In the genomic region with DNA sequence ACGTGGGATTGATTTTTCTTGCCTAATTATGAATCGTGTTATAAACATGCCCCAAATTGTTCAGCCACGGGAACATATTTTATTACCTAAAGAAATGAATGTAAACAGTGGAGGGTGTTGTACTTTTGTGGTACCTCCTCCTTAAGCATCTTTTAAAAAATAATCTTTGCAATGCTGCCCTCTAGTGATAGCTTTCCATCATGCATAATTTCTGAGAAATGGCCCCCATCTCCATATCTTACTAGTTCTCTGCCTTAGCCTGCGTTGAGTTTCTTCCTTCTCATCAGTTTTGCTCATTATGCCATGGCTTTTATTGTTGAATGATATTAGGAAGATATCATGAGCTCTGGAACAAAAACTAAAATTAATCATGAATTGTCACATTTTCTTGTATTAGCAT, we compare ENCODE assay signal across 9 mouse cellular contexts. TPM values are rescaled to one million over a fixed set of nuclear protein-coding genes. Genes with fewer than 3 reads are reported as not detected.
A peak's percentile ranks its signal among the peaks of the same experiment; 100 is the strongest.
DNase-seq lines count a peak whose midpoint lies in the region; ATAC-seq lines count a peak whose summit lies in the region.
"Had no signal": no experiment of that assay in that cellular context is flagged by ENCODE, and none has a peak within 500 bp of the region (broad histone marks: within the 10 kb centered on the region; RNA-seq: fewer than 3 reads in every experiment).

No protein-coding gene starts in this region.

- 22% methylated on average over 4 of the region's 4 CpGs for WGBS in limb, embryonic 11.5 days
- WGBS in limb, embryonic 10.5 days, result 28% methylated on average over 4 of the region's 4 CpGs
- 27% methylated on average over 4 of the region's 4 CpGs for WGBS in neural tube, embryonic 14.5 days

- DNase-seq in limb, embryonic 11.5 days (ENCODE audit: low spot score), result no peak
- DNase-seq in limb, embryonic 10.5 days (ENCODE audit: low spot score), result no peak
- peak; percentile 57 for DNase-seq in adipocyte (ENCODE audit: low spot score)
- peak; percentile 16 for DNase-seq in fibroblast of lung, adult 2 months (ENCODE audit: low read depth)
- peak; percentile 6 to 15 for DNase-seq in layer of hippocampus, postnatal 10 days (ENCODE audit: low spot score in 2 of 2)
- no peak for DNase-seq in adrenal gland, postnatal 10 days
- DNase-seq in urinary bladder, postnatal 10 days (ENCODE audit: low spot score), result no peak

- 0 out of 2 replicates have a peak, but pooled peaks have one; percentile 47 for ATAC-seq in limb, embryonic 11.5 days (ENCODE audit: insufficient number of reproducible peaks, low FRiP score, low TSS enrichment, low read depth)
- ATAC-seq in neural tube, embryonic 14.5 days (ENCODE audit: low read depth), result peak; percentile 73

- no peak overlapping the region for H3K27ac ChIP-seq in limb, embryonic 11.5 days (replicated peaks; ENCODE audit: low read depth, low read length)
- H3K27ac ChIP-seq in limb, embryonic 10.5 days, result no peak overlapping the region
- H3K27ac ChIP-seq in neural tube, embryonic 14.5 days (ENCODE audit: low read depth, low read length), result no peak overlapping the region
- H3K27ac ChIP-seq: heart, embryonic 13.5 days had no signal

- no peaks in the 10 kb centered on the region for H3K27me3 ChIP-seq in limb, embryonic 11.5 days (ENCODE audit: control insufficient read depth, insufficient read depth, low read length)
- H3K27me3 ChIP-seq in limb, embryonic 10.5 days (ENCODE audit: low read depth, poor library complexity, severe bottlenecking), result no peaks in the 10 kb centered on the region
- no peaks in the 10 kb centered on the region for H3K27me3 ChIP-seq in neural tube, embryonic 14.5 days (ENCODE audit: control insufficient read depth, insufficient read depth, low read length)
- H3K27me3 ChIP-seq: heart, embryonic 13.5 days had no signal

- no peaks in the 10 kb centered on the region for H3K36me3 ChIP-seq in limb, embryonic 11.5 days (ENCODE audit: control insufficient read depth, insufficient read depth, low read length)
- H3K36me3 ChIP-seq in limb, embryonic 10.5 days, result no peaks in the 10 kb centered on the region
- H3K36me3 ChIP-seq in neural tube, embryonic 14.5 days (ENCODE audit: control insufficient read depth, insufficient read depth, low read length), result no peaks in the 10 kb centered on the region
- H3K36me3 ChIP-seq: heart, embryonic 13.5 days had no signal

- no peak overlapping the region for H3K9ac ChIP-seq in limb, embryonic 11.5 days (ENCODE audit: low read length)
- H3K9ac ChIP-seq in neural tube, embryonic 14.5 days (replicated peaks; ENCODE audit: low read depth, low read length), result no peak overlapping the region
- H3K9ac ChIP-seq: heart, embryonic 13.5 days had no signal

- no peak overlapping the region for H3K4me3 ChIP-seq in limb, embryonic 11.5 days (ENCODE audit: low read depth, low read length)
- H3K4me3 ChIP-seq in limb, embryonic 10.5 days, result no peak overlapping the region
- no peak overlapping the region for H3K4me3 ChIP-seq in neural tube, embryonic 14.5 days (ENCODE audit: low read depth, low read length)
- H3K4me3 ChIP-seq: heart, embryonic 13.5 days had no signal

- no peak overlapping the region for H3K4me2 ChIP-seq in limb, embryonic 11.5 days (ENCODE audit: low read depth, severe bottlenecking)
- no peak overlapping the region for H3K4me2 ChIP-seq in neural tube, embryonic 14.5 days (ENCODE audit: low read depth, low read length)
- H3K4me2 ChIP-seq: heart, embryonic 13.5 days had no signal

- H3K4me1 ChIP-seq in limb, embryonic 11.5 days (ENCODE audit: control insufficient read depth, insufficient read depth, low read length), result no peaks in the 10 kb centered on the region
- no peaks in the 10 kb centered on the region for H3K4me1 ChIP-seq in limb, embryonic 10.5 days
- H3K4me1 ChIP-seq in neural tube, embryonic 14.5 days (ENCODE audit: control insufficient read depth, insufficient read depth, low read length), result no peaks in the 10 kb centered on the region
- H3K4me1 ChIP-seq: heart, embryonic 13.5 days had no signal

- no peaks in the 10 kb centered on the region for H3K9me3 ChIP-seq in limb, embryonic 11.5 days (ENCODE audit: control insufficient read depth, low read length)
- no peaks in the 10 kb centered on the region for H3K9me3 ChIP-seq in limb, embryonic 10.5 days (replicated peaks)
- no peaks in the 10 kb centered on the region for H3K9me3 ChIP-seq in neural tube, embryonic 14.5 days (ENCODE audit: control insufficient read depth, low read length)
- H3K9me3 ChIP-seq: heart, embryonic 13.5 days had no signal

RNA-seq across cellular contexts. Expression of a gene that starts 32.2 kb away (rescaled TPM):
- 42.1 and 44.5 TPM in 2 replicates for polyA plus RNA-seq in limb, embryonic 11.5 days (2014; fragmentation: Nextera tagmentation; extraction: Ambion mirVana)
- polyA plus RNA-seq in limb, embryonic 10.5 days (2016; fragmentation: Nextera tagmentation; extraction: Ambion mirVana), result 29.4 and 42.7 TPM in 2 replicates
- total RNA-seq in layer of hippocampus, postnatal 10 days (2021), result 10 to 100 TPM; 58.4 to 70.5 TPM
- polyA plus RNA-seq in neural tube, embryonic 14.5 days (2014; fragmentation: Nextera tagmentation; extraction: Ambion mirVana), result 65.9 and 71.6 TPM in 2 replicates
- 1 to 10 TPM; 7.9 to 9.5 TPM for total RNA-seq in adrenal gland, postnatal 10 days (2021)

RNA-seq across cellular contexts. Expression of a gene that starts 37.8 kb away (rescaled TPM):
- polyA plus RNA-seq in limb, embryonic 11.5 days (2014; fragmentation: Nextera tagmentation; extraction: Ambion mirVana), result not detected in 2 replicates
- polyA plus RNA-seq in limb, embryonic 10.5 days (2016; fragmentation: Nextera tagmentation; extraction: Ambion mirVana), result not detected in 2 replicates
- not detected for total RNA-seq in layer of hippocampus, postnatal 10 days (2021)
- not detected in 2 replicates for polyA plus RNA-seq in neural tube, embryonic 14.5 days (2014; fragmentation: Nextera tagmentation; extraction: Ambion mirVana)
- not detected for total RNA-seq in adrenal gland, postnatal 10 days (2021)
- polyA plus RNA-seq: heart, embryonic 13.5 days had no signal

Comparison
In these comparisons a context has a peak if more than half of its experiments do, and no peak if none do; other contexts are left out.
1. DNase-seq: peak in adipocyte (single experiment), fibroblast of lung, adult 2 months (single experiment) and layer of hippocampus, postnatal 10 days (2 of 2); none in limb, embryonic 11.5 days (single experiment), limb, embryonic 10.5 days (single experiment), adrenal gland, postnatal 10 days (single experiment) and urinary bladder, postnatal 10 days (single experiment).